Mouse (Mus musculus): ENCODE measurements around the gene Tbx3.

Tbx3 gene

DNA sequence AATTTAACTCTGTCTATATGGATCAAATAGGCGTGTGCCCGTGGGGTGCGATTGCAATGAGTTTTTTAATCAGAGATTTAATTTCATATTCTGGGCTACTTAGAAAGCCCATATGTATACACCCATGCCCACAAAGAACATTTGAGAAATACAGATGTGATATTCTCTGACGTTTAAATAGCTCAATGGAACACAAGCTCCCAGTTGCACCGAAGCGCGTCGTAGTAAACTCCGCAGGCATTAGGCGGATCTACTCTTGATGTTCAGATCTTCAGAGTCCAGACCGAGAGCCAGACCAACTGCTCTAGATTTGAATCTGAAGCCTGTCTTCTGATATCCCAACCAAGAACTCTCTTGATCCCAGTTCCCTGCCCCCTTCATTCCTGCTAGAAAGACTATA lies 9.0 kb upstream of the Tbx3 start:
- DNase-seq (ENCODE audit: low read depth, low spot score), result no peak

DNA sequence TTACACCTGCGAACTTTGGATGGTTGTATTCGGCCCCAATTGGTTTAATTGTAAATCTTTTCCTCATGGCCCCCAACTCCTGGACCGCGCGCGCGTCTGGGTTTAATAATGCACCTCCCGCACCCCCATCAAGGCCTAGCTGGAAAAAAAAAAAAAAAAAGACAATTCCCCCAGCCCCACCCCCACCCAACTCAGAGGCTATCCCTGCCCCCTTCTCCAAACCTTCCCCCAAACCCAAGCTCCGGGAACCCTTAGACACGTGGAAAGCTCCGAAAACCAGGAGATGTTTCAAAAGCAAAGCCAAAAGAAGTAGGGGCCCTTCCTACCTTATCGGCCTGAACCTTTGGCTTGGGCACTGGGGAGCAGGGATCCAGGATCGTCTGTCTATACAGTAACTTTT lies 8.1 kb upstream of the Tbx3 start:
- DNase-seq (ENCODE audit: low read depth, low spot score), result peak; percentile 66

DNA sequence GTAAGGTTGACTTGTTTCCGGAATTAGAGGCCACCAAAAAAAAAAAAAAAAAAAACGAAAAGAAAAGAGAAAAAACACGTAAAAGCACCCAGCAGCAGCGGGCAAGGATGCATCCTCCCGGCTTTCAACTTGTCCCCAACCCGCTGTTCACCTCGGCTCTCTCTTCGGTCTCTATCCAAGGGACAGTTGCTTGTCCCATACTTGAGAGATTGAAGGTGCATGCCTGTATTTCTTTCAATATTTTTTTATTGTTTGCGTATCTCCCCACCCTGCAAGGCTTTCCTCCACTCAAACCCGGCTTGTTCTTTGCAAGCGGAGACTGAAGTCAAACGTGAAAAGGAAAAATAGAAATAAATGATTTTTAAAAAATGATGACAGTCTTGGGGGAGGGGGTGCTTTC lies 7.7 kb upstream of the Tbx3 start:
- no peak for DNase-seq (ENCODE audit: low read depth, low spot score)

DNA sequence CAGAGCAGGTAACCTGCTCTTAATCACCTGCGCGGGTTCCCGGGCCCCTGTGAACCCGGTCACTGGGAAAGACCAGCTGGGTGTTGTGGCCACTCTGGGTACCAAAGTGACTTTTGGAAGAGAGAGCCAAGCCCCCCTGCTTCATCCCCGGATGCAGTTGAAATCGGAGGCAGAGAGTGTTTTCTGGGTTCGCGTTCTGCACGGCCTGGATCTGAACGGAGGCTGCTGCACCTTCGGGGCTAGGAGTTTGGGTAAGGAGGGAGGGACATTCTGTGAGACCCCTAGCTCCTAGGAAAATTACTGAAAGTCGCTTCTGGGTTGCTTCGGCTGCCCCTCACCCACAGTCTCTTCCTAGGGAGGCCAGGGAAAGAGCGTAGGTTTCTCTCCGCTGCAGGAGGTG lies 7.2 kb upstream of the Tbx3 start:
- no peak for DNase-seq (ENCODE audit: low read depth, low spot score)

DNA sequence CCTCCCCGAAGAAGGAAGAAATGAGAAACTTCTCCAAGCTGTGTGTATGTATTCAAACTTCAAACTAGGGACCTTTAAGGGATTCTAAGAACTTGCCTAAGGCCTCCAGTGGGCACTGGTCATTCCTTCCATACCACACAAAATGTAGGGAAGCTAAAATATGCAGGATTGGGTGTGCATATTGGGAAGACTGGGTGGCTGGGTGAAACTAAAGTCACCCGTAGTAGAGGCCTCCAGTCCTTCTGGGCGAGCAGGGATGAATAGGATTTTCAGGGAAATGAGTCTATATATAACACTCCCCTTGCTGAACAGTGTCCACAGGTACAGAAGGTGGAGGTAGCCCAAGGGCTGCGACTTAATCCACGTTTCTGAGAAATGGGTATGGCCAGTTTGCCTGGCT lies 6.7 kb upstream of the Tbx3 start:
- DNase-seq (ENCODE audit: low read depth, low spot score), result no peak

DNA sequence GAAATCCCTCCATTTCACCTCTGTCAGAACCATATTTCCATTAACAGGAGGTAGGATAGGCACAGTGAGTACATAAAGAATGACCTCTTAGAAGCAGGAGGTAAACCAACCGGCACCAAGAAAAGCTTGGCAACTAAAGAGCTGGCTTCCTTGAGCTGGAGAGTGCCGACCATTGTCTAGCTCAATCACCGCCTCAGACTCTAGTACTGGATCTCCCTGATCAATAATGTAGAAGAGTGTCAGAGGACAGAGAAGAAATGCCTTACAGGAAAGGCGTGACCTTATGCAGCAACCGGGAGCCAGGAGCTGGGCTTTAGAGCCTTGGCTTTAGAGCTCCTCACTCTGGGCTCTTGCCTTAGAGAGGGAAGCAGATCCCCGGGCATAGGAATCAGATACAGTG lies 4.7 kb upstream of the Tbx3 start:
- peak; percentile 68 for DNase-seq (ENCODE audit: low read depth, low spot score)

DNA sequence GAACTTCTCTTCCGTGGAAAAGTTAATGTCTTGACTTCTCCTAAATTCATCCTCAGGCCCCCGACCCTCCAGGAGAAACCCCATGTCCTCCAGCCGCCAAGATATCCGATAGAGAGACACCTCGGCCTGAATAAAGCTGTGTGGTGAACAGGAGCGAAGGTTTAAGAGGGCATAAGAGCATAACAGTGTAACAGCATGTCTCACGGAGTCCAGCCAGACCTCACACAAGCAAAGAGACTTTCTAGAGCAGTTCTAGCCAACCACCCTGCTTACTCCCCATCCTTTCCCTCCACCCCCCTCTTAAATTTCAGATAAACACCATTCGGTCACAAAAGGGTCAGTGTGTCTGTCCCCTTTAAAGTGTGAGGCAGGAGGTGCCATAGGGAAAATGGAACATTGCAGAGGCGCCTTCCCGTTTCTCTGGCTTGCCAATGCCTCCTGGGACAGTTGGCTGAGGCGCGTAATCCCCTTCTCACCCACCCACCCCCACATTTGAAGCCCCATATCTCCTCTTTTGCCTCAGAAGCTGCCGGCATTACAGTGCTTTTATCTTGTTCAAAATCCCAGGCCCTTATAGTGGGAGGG lies 3.0 kb upstream of the Tbx3 start:
- DNase-seq (ENCODE audit: low read depth, low spot score), result no peak

DNA sequence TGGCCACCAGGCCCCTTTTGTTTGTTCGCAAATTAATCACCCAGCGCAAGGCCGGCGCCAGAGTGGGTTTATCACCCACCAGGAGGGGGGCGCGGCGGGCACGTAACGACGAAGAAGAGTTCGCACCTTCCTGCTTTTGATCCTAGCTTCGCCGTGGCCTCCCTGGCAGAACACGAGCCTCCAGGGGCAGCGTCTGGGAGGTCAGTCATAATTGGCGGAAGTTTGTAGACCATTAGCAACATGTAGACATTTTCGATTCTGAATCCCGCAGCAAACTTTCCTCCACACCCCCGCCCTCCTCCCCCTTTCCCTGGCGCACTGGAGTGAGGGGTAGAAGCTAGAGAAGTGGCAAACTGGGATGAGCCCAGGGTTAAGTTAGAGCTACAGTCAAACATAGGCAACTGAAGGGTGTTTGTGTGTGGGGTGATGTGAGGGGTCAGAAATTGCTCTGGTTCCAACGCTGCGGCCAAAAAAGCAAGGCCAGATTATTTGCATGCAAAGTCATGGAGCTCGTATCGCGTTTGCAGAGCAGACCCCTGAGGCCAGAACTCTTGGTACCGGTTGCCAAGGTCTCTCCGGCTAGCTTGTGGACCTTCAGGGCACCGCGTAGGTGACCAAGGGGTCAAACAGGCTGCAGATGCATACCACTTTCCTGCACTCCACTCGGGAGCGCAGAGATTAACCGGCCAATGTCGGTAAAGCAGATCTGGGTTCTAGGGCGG lies 2.1 kb upstream of the Tbx3 start:
- no peak for DNase-seq (ENCODE audit: low read depth, low spot score)

DNA sequence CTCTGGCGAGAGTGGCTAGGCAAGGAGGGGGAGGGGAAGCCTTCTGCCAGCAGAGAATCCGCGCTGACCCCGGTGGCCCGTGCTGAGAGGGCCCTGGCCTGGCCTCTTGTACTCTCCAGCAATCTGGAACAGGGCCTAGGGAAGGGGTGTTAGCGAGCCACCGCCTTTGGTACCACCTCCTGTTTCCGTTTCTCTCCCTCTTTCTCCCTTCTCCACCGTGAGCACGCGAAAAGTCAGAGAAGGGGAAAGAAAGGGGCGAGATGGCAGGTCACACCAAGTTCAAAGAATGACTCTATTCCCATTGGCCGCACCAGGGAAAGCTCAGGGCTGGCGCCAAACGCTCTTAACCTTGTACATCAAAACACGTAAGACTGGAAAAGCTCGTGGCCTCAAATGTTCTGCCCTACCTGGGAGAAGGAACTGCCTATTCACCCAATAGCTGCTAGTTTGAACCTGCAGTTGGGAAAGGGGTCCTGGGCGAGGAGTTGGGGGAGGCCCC lies 1.5 kb upstream of the Tbx3 start:
- peak; percentile 66 for DNase-seq (ENCODE audit: low read depth, low spot score)

DNA sequence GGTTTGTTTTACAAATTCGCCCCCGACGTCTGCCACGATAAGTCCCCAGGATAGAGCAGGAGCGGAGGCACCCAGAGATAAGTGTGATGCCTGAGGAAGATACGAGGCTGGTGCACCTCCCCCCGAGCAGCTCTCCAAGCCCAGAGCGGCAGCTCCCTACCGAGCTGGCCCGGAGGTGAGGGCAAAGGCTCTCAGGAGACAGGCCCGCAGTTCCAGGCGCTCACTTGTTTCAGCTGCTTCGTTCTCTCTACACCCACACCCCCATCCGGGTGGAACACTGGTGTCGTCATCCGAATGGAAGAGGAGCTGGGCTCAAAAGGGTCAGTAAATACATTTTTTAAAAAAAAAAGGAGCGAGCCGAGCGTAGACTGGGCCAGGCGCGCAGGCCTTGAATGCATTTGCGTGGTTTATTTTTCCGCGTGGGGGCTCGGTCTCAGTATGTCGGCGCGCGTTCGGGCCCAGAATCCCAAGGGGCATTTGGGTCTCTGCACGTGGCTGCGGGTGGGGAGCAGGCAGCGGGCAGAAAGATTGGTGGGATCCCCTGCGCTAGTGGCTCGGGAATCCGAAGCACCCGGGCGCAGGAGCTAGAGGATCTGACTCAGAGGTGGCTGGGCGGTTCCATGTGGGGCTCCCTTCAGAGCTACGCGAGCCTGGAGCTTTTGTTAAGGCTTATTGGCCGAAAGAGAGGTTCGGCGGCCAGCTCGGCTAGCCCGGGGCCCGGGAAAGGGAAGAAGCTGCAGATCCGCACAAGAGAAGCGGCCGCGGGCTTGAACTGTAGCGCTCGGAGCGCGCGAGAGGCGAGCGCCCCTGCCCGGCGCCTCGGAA lies 516 bp upstream of the Tbx3 start:
- peak; percentile 57 for DNase-seq (ENCODE audit: low read depth, low spot score)

DNA sequence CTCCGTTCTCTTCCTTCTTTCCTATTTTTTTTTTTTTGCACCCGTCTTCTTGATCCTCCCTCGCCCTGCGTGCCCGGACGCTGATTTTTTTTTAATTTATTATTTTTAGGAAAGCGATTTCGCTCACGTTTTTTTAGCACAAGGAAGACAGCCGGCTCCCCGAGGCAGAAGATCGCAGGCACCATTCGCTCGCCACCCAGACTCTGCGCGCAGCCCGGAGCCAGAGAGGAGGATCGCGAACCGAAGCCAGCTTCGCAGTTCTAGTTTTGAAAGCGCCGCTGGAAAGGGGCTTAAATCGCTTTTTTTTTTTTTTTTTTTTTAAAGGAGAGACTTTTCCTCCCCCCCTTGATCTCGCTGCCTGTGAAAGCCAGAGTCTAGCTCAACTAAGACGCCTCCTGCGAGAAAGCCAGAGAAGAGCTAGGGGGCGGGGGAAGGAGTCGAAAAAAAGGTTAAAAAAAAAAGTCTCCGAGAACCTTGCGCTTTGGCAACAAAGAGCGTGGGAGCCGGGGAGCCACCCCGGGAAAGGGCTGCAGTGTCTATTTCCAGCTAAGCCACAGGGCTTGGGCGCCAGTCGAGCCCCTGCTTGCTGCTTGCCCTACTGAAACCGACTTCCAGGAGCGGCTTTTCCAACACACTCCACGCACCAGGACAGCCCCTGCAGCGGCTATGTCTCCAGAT lies 794 bp downstream of the Tbx3 start:
- DNase-seq (ENCODE audit: low read depth, low spot score), result peak; percentile 75

DNA sequence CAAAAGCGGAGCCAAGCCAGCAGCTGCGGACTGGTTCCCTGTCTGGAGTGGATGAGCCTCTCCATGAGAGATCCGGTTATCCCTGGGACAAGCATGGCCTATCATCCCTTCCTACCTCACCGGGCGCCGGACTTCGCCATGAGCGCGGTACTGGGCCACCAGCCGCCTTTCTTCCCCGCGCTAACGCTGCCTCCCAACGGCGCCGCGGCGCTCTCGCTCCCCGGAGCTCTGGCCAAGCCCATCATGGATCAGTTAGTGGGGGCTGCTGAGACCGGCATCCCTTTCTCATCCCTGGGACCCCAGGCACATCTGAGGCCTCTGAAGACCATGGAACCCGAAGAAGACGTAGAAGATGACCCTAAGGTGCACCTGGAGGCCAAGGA lies 1.5 kb downstream of the Tbx3 start:
- DNase-seq (ENCODE audit: low read depth, low spot score), result no peak

DNA sequence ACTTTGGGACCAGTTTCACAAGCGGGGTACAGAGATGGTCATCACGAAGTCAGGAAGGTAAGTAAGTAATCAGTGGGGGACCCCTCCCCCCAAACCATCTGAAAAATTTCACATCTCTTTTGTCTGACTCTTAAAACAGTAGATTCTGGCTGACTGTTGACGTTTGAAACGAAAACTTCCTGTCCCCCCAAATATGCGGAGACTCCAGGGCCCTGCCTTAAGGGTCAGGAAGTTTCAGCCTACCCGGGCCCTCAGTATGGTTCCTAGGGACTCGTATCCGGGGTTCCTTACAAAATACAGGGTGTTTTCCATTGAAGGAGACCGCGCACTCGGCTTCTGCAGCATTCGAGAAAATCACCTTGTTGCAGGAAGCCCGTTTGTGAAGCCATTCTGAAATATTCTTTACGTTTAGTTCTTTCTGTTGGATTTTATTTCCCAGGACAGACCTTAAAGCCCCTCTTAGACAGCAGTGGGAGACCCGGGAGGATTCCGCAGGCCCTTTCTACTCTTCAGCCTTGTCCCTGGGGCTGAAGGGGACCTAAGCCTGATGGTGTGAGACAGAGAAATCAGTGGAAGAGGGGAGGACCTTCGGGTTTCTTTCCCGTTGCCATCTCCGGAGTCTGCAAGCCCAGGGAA lies 2.0 kb downstream of the Tbx3 start:
- DNase-seq (ENCODE audit: low read depth, low spot score), result no peak

DNA sequence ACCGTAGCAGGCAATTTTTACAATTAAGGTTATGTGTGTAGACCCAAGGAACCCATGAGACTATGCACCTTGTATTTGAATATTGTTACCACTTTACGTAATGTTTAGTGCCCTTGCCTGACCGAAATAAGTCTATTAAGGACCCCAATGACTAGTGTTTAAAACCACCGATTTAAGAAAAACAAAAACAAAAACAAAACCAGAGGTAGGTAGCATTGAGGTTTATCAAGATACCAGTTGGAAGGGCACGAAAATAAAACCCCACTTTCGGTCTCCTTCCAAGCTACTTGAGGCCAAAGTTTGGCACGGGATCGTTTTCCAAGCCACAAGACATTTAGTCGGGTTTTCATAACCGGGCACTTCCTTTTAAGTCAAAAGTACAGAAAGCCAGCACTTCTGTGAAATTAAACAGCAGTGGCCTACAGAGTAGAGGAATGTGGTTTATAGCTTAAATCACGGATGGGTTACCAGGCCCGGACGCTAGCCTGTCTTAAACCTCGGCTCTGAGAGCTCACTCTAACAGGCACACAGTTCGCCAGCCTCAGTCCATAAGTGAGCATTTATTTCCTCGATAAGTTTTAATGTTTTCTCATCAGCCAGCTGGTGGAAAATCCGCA lies 2.6 kb downstream of the Tbx3 start:
- DNase-seq (ENCODE audit: low read depth, low spot score), result no peak

DNA sequence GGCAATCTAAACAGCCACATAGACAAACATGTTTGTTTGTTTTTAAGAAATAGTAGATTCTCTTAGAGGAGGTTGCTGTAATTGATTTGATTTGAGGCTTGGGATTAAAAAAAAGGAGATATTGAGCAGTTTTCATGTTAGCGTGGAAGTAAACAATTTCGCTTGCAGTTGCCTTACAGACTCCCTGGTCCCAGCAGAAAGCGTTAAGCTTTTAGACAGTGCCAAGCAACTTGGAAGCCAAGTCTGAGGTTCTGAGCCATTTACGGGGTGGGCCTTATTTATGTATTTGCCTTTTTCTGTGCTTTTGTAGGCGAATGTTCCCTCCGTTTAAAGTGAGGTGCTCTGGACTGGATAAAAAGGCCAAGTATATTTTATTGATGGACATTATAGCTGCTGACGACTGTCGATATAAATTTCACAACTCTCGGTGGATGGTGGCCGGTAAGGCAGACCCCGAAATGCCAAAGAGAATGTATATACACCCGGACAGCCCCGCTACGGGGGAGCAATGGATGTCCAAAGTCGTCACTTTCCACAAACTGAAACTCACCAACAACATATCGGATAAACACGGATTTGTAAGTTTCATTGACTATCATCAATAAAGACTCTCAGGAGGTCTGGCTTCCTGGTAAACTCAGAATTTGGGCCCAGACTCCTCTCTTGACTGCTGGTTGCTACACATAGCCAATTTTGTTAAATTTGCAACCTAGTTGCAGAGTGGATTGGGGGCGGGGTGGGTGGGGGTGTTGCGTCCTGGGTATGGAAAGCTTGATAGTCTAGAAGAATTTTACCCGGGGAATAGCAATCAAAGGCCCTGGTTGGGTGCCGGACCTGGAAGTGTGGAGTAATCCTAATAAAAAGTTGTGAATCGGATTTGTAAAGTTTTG lies 3.5 kb downstream of the Tbx3 start:
- DNase-seq (ENCODE audit: low read depth, low spot score), result no peak

DNA sequence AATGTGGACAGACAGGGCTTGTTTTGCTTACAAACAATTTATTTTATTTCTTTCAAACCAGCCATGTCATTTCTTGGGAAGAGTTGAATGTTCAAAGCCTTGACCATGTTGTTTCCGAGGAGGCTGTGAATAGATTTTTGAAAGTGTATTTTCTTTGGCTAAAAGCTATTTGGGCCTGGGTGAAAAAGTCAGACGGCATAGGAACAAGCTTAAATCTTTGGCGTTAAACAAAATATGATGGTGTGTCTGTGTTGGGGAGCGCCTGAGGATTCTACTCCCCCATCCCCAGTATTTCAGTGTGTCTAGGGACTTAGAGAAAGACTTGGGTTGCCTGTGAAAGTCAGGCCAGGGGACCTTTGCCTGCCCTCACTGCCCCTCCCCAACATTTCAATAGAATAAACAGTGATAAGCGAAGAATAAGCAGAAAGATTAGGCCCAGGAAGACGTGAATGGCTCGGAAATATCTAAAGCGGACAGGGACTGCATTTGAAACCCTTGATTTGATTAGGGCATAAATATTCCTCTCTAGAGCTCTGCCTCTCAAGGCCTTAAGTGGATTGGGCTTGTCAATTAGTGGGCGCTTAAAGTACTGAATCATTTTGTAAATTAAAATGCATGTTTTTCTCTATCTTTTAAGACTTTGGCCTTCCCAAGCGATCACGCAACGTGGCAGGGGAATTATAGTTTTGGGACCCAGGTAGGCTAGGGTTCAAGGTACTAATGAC lies 4.3 kb downstream of the Tbx3 start:
- DNase-seq (ENCODE audit: low read depth, low spot score), result no peak

DNA sequence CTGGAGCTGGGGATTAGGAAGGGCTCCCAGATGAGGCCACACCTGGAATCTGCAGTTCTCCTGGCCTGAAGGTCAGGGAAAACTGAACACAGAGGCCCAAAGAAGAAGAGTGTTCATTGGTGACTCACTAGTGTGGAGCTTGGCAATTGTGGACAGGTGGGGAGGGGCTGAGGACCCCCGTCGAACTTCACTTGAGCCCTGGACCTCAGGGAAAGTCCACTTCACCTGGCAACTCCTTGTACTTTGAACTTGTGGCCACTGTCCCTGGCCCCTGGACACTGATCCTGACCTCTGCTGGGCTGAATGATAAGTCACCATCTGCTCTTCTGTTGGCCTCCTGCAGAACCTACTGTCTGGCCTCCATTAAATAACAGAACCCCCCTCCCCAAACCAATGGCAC lies 5.8 kb downstream of the Tbx3 start:
- no peak for DNase-seq (ENCODE audit: low read depth, low spot score)

DNA sequence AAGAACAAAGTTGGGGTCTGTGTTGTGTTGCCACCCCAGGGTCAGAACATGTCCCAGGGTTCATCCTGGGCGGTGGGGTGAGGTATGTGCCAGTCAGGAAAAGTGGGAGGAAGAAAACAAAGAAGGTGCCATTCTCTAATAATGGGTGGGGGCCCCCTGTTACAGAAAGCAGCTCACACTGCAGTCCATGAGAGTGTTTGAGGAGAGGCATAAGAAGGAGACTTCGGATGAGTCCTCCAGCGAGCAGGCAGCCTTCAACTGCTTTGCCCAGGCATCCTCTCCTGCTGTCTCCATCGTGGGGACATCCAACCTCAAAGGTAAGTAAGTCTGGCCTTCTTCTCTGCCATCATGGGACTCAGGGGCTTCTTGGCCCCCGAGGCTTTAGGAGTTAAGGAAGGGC lies 8.0 kb downstream of the Tbx3 start:
- DNase-seq (ENCODE audit: low read depth, low spot score), result no peak

DNA sequence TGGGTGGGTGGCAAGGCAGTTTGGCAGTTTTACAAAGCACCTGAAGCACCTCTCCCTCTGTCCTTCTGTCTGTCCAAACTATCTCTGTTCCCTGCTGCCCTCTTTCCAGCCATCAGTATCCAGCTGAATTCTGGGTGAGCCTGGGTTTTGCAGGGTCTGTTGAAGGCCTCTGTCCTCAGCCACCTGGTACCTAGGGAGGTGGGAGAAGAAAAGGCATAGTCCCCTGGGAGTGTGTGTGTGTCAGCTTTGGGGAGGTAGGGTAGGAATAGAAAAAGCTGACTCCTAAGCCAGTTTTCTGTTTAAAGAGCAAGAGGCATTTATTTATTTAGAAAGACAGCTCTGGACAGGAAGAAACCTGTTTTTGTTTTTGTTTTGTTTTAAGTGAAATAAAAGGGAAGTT lies 8.6 kb downstream of the Tbx3 start:
- peak; percentile 55 for DNase-seq (ENCODE audit: low read depth, low spot score)
